Mouse (Mus musculus): ENCODE results near the gene Chrng. TPM values are rescaled to one million over a fixed set of nuclear protein-coding genes. Genes with fewer than 3 reads are reported as not detected.
A peak's percentile ranks its signal among the peaks of the same experiment; 100 is the strongest.

Gene Chrng
- polyA plus RNA-seq, 1 experiment, result 0.24 TPM

DNA sequence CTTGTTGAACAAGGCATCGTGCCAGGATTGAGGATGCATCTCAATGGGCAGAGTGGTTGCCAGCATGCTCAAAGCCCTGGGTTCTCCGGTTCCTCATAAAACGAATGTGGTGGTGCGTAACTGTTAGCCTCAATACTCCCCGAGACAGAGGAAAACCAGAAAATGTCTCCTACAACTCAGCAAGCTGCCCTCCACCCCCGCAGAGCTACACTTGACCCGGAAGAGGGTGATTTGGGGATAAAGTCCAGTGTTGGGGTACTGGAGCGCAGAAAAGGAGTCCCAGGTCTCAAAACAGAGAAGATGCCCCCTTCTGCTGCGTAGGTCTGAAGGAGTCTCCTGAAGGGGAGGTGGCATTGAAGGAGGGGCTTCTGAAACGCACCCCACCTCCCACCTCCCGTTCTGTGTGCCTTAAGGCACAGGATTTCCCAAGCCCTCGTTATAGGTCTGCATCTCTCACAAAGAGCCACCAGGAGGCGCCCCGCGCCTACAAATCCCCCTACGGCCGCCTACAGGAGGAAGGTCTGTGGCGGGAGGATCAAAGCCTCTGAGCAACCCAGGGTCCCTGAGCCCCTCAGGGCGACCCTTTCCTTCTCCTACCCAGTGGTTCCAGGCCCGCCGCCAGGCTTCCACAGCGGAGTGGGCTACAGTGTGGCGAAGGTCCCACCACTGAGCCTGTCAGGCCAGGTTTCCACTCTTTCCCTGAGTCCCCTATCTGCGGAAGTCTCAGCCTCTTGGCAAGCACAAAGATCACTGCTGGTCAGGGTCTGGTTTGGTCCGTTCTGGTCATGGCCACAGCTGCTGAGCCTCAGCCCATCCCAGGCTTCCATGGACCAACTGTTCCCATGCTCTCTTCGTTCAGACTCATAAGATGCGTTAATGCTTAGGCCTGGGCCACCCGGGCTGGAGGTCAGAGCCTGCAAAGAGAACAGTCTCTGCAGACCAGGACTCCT lies 30.2 kb upstream of the Chrng start:
- no peak overlapping the region for H3K4me3 ChIP-seq (replicated peaks; ENCODE audit: extremely low read depth, low read depth, low read length)
- 26% methylated on average over 28 of the region's 28 CpGs for WGBS
- no peaks in the 10 kb centered on the region for H3K4me1 ChIP-seq (ENCODE audit: control insufficient read depth, insufficient read depth, low read length)
- DNase-seq, result peak; percentile 49
- TF ChIP-seq POLR2A (IDR thresholded peaks at IDR 0.05; ENCODE audit: borderline replicate concordance, extremely low read depth, low read depth, low read length) (no peak), CTCF (IDR thresholded peaks at IDR 0.05; ENCODE audit: insufficient read depth, low read length) (peak; percentile 64)

DNA sequence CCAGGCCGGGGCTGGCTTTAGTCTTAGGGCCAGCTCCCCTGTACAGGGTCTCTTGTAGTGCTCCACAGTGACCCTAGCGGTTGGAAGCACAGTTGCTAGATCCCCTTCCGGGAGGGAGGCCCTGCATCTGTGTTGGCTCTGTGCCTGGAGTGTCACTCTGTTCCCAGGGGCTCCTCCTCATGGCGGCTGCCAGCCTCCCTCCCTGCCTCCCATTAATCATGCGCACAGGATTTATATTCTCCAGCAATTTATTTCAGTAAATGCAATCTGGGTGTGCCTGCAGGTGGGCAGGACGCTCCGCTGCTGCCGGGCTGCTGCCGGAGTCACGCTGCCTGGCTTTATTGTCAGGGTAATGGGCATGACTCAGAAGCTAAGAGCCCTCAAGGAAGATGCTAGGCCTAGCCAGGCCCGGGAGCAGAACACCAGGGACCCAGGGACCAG lies 28.6 kb upstream of the Chrng start:
- H3K4me1 ChIP-seq (ENCODE audit: control insufficient read depth, insufficient read depth, low read length), result no peaks in the 10 kb centered on the region
- H3K4me3 ChIP-seq (replicated peaks; ENCODE audit: extremely low read depth, low read depth, low read length), result no peak overlapping the region
- no peak for DNase-seq
- 21% methylated on average over 11 of the region's 11 CpGs for WGBS
- TF ChIP-seq CTCF (IDR thresholded peaks at IDR 0.05; ENCODE audit: insufficient read depth, low read length) (0 out of 2 replicates have a peak, but pooled peaks have one; percentile 11), POLR2A (IDR thresholded peaks at IDR 0.05; ENCODE audit: borderline replicate concordance, extremely low read depth, low read depth, low read length) (no peak)

DNA sequence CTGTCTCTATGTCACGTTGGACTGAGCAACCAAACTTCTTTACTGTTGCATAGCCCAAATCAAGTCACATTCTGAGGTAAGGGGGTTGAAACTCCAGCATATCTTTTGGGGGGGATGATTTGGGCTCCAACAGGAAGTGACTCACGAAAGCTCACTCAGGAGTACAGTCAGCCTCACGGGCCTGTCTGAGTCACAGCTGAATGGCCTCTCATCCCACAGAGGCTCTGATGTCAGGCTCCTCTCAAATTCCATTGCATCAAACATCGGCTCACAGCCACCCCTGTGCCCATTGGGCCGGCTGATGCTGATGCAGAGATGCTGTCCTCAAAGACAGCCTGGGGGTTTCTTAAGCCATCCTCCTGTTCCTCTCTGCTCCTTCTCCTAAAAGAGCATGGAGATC lies 23.6 kb upstream of the Chrng start:
- Histone ChIP-seq H3K4me1 (ENCODE audit: control insufficient read depth, insufficient read depth, low read length) (peaks cover 4% of the 10 kb centered on the region; the same call in 1 of the 2 replicates), H3K4me3 (replicated peaks; ENCODE audit: extremely low read depth, low read depth, low read length) (no peak overlapping the region)
- WGBS, result 25% methylated on average over 5 of the region's 5 CpGs
- TF ChIP-seq POLR2A (IDR thresholded peaks at IDR 0.05; ENCODE audit: borderline replicate concordance, extremely low read depth, low read depth, low read length) (no peak), CTCF (IDR thresholded peaks at IDR 0.05; ENCODE audit: insufficient read depth, low read length) (no peak)
- DNase-seq, result no peak

DNA sequence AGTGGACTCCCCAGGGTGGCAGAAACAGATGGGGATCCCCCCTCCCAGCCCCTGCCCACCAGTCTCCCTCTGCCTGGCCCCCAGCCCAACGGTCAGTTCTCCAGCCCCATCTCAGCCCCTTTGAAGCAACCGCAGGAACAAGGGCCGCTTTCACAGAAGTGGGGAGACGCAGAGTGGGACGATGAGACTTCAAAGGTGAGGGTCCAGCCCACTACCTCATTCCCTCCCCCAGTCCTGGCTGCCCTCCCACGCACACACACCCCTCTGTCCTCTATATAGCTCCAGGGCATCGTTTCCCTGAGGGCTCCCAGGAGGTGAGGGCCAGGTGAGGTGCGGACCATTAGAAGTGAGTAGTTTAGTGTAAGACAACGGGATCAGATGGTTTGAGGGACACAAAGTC lies 21.4 kb upstream of the Chrng start, which contains the start of gene Prss56:
Prss56 (plus strand) TSS at position 301 of the 400 bp plus-strand sequence.
- DNase-seq, result no peak
- no peak within 1 kb of the TSS for H3K4me3 ChIP-seq (replicated peaks; ENCODE audit: extremely low read depth, low read depth, low read length)
- TF ChIP-seq POLR2A (IDR thresholded peaks at IDR 0.05; ENCODE audit: borderline replicate concordance, extremely low read depth, low read depth, low read length), result no peak
- TF ChIP-seq CTCF (IDR thresholded peaks at IDR 0.05; ENCODE audit: insufficient read depth, low read length), result no peak
- 66% methylated on average over 9 of the region's 9 CpGs for WGBS
- H3K4me1 ChIP-seq (ENCODE audit: control insufficient read depth, insufficient read depth, low read length), result peaks cover 4% of the 10 kb centered on the region; the same call in 1 of the 2 replicates

DNA sequence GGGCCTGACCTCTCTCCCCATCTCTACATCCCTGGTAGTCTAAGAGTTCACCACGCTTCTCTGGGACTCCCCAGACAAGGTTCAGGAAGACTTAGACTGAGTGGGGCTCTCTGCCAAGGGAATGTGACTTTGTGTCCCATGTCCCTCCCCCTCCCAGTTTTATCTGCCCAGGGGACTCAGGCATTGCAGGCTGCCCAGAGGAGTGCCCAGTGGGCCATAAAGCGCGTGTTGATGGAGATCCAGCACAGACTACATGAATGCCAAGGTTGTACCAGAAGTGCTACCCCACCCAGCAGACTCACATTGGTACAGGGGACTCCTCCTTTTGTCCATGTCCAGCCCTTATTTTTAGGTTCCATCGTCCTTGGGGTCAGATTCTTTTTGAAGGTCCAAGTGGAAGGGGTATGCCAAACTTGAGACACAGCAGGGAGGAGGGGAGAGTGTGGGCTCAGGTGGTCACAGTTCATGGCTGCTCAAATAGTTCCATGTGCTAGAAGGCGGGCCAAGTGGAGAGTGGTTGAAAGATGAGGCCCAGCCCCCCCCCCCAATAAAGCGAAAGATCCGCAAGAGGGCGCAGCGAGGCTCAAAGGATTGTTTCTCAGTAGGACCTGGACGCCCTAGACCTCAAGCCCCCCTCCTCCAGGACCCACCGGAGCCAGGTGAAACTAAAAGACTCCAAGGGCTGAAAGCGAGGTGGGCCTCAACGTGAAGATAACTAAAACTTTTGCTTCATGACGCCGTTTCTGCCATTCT lies 20.3 kb upstream of the Chrng start:
- WGBS, result 34% methylated on average over 15 of the region's 15 CpGs
- Histone ChIP-seq H3K4me1 (ENCODE audit: control insufficient read depth, insufficient read depth, low read length) (peaks cover 4% of the 10 kb centered on the region; the same call in 1 of the 2 replicates), H3K4me3 (replicated peaks; ENCODE audit: extremely low read depth, low read depth, low read length) (no peak overlapping the region)
- DNase-seq, result no peak
- no peak for TF ChIP-seq CTCF (IDR thresholded peaks at IDR 0.05; ENCODE audit: insufficient read depth, low read length)
- TF ChIP-seq POLR2A (IDR thresholded peaks at IDR 0.05; ENCODE audit: borderline replicate concordance, extremely low read depth, low read depth, low read length), result no peak

DNA sequence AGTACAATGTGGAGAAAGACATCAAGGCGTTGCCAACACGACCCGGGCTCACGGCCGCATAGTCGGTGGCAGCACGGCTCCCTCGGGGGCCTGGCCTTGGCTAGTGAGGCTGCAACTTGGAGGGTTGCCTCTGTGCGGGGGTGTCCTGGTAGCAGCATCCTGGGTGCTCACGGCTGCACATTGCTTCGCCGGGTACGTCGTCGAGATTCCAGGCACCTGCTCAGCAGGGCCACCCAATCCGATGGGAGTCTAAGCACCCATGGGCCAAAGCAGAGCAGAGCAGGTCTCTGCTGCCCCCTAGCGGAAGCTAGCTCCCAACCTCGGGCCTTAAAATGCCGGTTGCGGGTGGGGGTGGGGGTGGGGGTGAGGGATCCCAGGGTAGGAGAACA lies 19.7 kb upstream of the Chrng start:
- WGBS, result 11% methylated on average over 20 of the region's 20 CpGs
- TF ChIP-seq CTCF (IDR thresholded peaks at IDR 0.05; ENCODE audit: insufficient read depth, low read length), result peak; percentile 77
- no peak for TF ChIP-seq POLR2A (IDR thresholded peaks at IDR 0.05; ENCODE audit: borderline replicate concordance, extremely low read depth, low read depth, low read length)
- H3K4me1 ChIP-seq (ENCODE audit: control insufficient read depth, insufficient read depth, low read length), result peaks cover 4% of the 10 kb centered on the region; the same call in 1 of the 2 replicates
- H3K4me3 ChIP-seq (replicated peaks; ENCODE audit: extremely low read depth, low read depth, low read length), result no peak overlapping the region
- DNase-seq, result peak; percentile 70

DNA sequence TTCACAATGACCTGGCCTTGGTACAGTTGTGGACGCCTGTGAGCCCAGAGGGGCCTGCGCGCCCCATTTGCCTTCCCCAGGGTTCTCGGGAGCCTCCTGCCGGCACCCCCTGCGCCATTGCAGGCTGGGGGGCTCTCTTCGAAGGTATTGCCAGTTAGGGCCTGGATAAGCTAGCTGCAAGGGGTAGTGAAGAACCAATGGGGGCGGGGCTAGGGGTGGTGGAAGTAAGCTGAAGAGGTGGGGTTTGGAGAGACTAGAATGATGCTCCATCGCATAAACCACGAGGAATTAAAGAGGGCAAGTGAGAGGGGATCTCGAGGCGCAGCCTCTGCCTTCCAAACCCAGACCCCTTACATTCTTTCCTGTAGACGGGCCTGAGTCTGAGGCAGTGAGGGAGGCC lies 18.9 kb upstream of the Chrng start:
- WGBS, result 18% methylated on average over 13 of the region's 13 CpGs
- Histone ChIP-seq H3K4me1 (ENCODE audit: control insufficient read depth, insufficient read depth, low read length) (peaks cover 4% of the 10 kb centered on the region; the same call in 1 of the 2 replicates), H3K4me3 (replicated peaks; ENCODE audit: extremely low read depth, low read depth, low read length) (no peak overlapping the region)
- DNase-seq, result no peak
- TF ChIP-seq CTCF (IDR thresholded peaks at IDR 0.05; ENCODE audit: insufficient read depth, low read length), result no peak
- no peak for TF ChIP-seq POLR2A (IDR thresholded peaks at IDR 0.05; ENCODE audit: borderline replicate concordance, extremely low read depth, low read depth, low read length)

DNA sequence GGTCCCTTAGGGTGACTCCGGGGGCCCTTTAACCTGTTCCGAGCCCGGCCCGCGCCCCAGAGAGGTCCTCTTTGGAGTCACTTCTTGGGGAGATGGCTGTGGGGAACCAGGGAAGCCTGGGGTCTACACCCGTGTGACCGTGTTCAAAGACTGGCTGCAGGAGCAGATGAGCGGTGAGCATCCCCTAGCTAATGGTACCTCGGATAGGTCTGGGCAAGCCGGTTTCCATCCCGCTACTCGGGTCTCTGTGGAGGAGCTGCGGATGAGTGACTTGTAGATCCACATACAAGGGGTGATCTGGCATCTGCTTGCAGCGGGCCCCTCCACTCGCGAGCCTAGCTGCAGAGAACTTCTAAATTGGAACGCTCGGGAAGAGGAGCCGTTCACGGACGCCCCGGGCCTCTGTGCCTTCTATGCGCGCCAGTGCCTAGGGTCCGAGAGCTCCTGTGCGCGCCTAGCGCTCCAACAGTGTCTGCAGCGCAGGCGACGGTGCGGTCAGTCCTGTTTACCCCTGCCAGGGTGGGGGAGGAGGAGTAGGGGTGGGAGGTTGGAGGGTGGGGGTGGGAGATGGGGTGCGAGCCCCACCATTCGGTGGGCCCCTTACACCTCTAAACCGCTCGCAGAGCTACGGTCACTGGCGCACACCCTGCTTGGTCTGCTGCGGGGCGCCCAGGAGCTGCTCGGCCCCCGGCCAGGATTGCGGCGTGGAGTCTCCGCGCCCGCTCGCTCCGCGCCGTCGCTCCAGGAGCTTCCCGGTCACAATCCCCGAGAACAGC lies 18.0 kb upstream of the Chrng start:
- WGBS, result 2% methylated on average over 54 of the region's 54 CpGs
- TF ChIP-seq CTCF (IDR thresholded peaks at IDR 0.05; ENCODE audit: insufficient read depth, low read length) (no peak), POLR2A (IDR thresholded peaks at IDR 0.05; ENCODE audit: borderline replicate concordance, extremely low read depth, low read depth, low read length) (no peak)
- Histone ChIP-seq H3K4me1 (ENCODE audit: control insufficient read depth, insufficient read depth, low read length) (peaks cover 4% of the 10 kb centered on the region; the same call in 1 of the 2 replicates), H3K4me3 (replicated peaks; ENCODE audit: extremely low read depth, low read depth, low read length) (peak overlapping the region; percentile 68)
- peak; percentile 14 for DNase-seq

DNA sequence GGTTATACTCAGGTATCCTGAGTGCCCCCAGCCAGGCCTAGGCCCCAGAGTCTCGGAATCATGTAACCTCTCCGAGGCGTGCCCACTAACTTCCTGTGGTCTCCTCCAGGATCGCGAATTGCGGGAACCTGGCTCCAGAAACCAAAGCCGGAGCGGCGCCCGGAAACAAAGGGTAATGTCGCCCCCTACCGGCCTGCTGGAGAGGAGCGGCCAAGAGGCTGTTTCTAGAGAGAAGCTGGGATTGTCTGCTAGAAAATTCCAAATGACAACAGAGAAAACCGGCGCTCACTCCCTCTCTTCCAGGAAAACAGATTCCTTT lies 17.5 kb upstream of the Chrng start:
- peak overlapping the region; percentile 68 for H3K4me3 ChIP-seq (replicated peaks; ENCODE audit: extremely low read depth, low read depth, low read length)
- WGBS, result 1% methylated on average over 15 of the region's 15 CpGs
- H3K4me1 ChIP-seq (ENCODE audit: control insufficient read depth, insufficient read depth, low read length), result peaks cover 4% of the 10 kb centered on the region; the same call in 1 of the 2 replicates
- peak; percentile 71 for DNase-seq
- TF ChIP-seq POLR2A (IDR thresholded peaks at IDR 0.05; ENCODE audit: borderline replicate concordance, extremely low read depth, low read depth, low read length) (no peak), CTCF (IDR thresholded peaks at IDR 0.05; ENCODE audit: insufficient read depth, low read length) (peak; percentile 72)

Measured in lung, adult 2 months (tissue).